Mouse (Mus musculus) neural tube, embryonic 10.5 days (tissue): ENCODE measurements at regions not wholly inside any gene's neighbourhood (a gene's known extent, or its start where the extent isn't known, plus 50 kb on each side); places are given as distances from the start of the nearest gene placed in this dataset.
A peak's percentile ranks its signal among the peaks of the same experiment; 100 is the strongest.
"Not testable (repeated sequence)": the region's sequence is repeated elsewhere in the genome, so short reads cannot be mapped to it uniquely, and the experiment has no call there.

ENCODE experiments used
- DNase-seq: peaks from one replicate; pipeline ENCODE4 v3.0.0-alpha.2; 2017; ENCODE audit warnings: low spot score; ENCODE audit errors: extremely low spot score

- DNase-seq = no peak
These were observed 76.3 kb downstream of the Gm5447 start for GRCm38 (mm10) chr13:31050160-31050788.

- DNase-seq = not testable (repeated sequence)
These were observed 77.6 kb downstream of the Gm5447 start for GRCm38 (mm10) chr13:31051586-31051985.

- no peak for DNase-seq
These were observed 80.4 kb downstream of the Gm5447 start for GRCm38 (mm10) chr13:31054356-31054755.

DNA sequence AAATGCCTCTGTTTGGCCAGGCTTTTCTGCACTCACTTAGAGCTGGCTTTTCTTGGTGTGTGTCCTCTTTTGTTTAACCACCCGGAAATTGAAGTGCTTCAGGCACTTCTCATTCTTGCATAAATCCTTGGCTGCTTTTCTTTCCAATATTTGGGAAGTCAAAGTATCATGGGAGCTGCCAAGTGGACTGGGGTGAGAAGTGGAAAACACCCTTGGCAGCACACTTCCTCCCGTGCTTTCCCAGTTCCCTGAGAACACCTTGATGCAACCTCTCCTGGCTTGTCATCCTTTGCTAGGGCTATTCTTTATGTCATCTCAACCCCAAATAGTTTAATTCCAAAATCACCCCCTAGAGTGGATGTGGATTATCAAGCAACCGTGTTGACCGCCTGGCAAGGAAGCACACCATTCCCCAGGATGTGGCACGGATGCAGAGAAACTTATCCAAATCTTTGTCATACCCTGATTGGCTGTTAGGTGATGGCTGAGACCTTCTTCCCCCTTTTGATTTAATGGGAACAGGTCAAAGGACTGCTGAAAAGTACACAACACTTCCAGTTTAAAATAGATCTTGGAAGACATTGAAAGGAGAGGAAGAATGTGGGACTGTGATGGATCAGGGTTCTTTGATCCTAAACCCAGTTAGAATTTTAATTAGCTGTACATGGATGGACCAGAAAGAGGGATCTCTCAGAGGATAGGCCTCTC is 81.5 kb downstream of the Gm5447 start:
- no peak for DNase-seq

GRCm38 (mm10) chr13:31056154-31056871 is 82.3 kb downstream of the Gm5447 start:
- no peak for DNase-seq

- DNase-seq = no peak
These were observed 87.0 kb downstream of the Gm5447 start for GRCm38 (mm10) chr13:31060916-31061431.

DNA sequence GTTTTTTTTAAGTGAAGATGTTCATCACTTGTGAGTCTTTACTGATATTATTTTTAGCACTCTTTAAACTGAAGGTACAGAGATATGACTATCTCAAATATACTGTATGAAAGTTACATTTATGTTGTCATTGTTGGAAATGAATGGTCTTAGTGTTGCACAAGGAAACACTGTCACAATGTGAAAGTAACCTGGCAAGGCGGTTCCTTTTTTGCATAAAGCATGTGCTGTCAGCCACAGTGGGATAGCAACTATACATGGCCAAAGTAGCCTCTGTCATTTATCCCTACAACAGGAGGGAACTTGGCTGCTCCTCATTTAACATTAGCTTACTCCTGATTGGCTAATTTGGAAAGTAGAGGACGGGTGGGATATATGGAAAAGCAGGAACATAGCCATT is 94.3 kb downstream of the Gm5447 start:
- DNase-seq = no peak

DNA sequence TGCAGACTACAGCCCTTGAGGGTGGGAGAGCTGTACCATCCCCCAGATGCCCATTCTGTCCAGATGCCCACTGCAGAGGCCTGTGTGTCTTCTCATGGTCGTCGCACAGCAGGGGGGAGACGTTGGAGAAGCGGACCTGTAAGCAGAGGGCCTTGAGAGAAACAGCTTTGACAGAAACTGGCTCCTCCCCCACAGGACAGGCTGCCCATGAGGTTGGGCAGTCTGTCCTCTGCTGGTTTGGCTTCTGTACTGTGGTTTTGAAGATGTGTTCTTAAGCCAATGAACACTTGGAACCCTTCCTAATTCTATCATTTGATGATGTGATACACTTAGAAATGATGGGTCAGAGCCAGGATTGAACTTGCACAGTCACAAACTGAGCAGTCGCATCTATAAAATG is 102.5 kb downstream of the Gm5447 start:
- no peak for DNase-seq

DNA sequence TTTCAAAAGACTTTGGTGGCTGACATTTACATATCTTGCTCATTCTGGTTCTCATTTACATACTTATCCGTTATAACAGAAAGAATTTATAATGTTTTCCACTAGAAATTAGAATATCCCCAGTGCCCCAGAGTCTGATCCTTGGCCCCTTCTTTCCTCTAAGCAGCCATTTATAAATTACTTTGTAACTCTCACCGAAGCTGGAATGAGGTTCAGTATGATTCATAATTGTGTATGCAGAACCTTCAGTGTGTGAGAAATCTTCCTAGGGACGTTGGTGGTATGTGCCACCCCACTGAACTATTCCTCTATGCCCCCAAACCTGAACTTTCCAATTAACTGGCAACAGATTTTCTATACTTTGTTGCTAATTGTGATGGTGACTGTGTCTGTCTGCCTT is 104.7 kb downstream of the Gm5447 start:
- DNase-seq = no peak

DNA sequence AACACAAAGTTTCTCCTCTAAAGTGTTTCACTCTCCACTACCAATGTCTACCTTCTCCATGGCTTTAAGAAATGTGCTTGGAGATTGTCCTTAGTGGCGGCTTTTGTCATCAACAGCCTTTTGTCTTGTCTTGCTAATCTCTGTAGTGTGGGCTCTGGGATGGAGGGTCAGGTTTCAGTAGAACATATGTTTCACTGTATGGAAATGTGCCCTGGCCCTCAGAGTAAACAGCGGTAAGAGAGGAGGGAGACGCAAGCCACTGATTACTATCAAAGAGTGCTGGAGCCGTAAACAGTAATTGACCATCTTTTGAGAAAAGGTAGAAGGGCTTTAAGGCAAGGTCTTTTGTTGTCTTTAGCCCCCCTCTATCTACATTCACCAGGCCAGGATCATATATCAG is 106.2 kb downstream of the Gm5447 start:
- peak; percentile 19 for DNase-seq

GRCm38 (mm10) chr13:31082448-31083140 is 108.6 kb downstream of the Gm5447 start:
- DNase-seq = peak; percentile 45

GRCm38 (mm10) chr13:31101051-31101450 is 127.0 kb downstream of the Gm5447 start:
- DNase-seq = no peak

- no peak for DNase-seq
These were observed 133.4 kb downstream of the Gm5447 start for GRCm38 (mm10) chr13:31107434-31107833.

- DNase-seq = no peak
These were observed 135.2 kb downstream of the Gm5447 start for GRCm38 (mm10) chr13:31109231-31109630.

DNA sequence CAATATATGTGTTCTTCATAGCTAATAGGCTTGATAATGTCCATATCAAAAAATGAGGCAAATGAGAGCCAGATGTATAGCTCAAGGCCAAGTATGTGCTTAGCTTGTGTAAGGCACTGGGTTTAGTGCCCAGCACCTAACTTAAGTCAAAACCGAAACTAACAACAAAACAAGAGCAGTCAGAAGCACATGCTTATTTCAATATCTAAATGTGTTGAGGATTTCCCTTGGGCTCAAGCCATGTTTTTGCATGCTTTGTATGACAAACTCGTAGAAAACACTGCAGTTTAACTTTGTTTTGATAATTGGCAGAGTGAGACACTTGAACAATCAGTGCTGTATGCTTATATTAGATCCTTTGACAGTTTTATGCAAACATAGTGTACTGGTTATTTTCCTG is 148.7 kb downstream of the Gm5447 start:
- DNase-seq = no peak

DNA sequence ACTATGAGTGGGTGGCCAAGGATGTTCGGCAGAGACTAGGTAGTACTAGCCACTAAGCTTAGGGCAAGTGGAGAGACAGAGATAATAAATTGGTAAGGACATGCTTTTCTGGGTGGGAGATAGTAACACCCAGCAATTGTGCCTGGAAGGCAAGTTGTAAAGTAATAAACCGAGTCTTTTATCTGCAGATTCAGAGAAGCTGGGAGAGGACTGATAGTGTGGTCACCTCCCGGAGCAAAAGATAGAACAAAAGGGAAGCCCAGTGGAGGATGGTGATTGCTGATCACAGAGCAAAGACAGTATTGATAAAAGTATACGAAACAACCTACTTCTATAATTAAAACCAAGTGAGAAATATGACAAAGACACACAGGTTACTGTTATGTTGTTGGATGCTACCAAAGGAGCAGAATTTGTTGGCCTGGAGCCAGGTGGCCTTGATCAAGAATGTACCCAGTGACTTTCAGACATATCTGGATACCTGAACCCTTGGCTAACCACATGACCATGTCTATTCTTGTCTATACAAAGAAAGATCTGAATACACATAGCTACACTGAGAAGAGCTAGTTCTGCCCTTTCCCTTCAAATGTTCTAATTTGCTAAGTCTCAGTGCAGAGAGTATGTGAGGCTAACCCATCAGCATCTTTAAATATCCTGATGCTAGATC is 150.7 kb downstream of the Gm5447 start:
- no peak for DNase-seq

- DNase-seq = no peak
These were observed 158.5 kb downstream of the Gm5447 start for GRCm38 (mm10) chr13:31132501-31132900.

DNA sequence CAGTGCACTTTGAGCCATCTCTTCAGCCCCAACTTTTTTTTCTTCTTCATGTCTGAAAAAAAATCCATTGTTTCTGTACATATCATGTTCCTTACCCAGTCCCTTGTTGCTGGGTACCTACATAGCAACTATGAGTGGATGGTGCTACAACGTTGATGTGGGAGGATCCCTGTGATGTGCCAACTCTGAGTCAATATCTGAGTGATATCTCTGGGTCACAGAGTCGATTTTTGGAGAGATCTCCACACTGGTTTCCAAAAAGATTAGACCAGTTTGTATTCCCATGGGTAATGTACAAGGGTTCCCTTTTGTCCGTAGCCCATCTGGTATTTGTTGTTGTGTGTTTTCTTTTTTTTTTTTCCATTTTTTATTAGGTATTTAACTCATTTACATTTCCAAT is 165.7 kb downstream of the Gm5447 start:
- no peak for DNase-seq

- no peak for DNase-seq
These were observed 173.3 kb downstream of the Gm5447 start for GRCm38 (mm10) chr13:31147323-31147722.

GRCm38 (mm10) chr13:31154066-31154465 is 180.1 kb downstream of the Gm5447 start:
- DNase-seq = no peak

GRCm38 (mm10) chr13:31163878-31164495 is 190.0 kb downstream of the Gm5447 start:
- DNase-seq = no peak
